ENCODE assay signal across 7 mouse cellular contexts in genomic region chr5:148550821-148551763, GRCm38 (mm10). TPM values are rescaled to one million over a fixed set of nuclear protein-coding genes. Genes with fewer than 3 reads are reported as not detected.
DNase-seq lines count a peak whose midpoint lies in the region; ATAC-seq and TF ChIP-seq lines count a peak whose summit lies in the region.

No protein-coding gene starts in this region.

- no peaks in the 10 kb centered on the region for H3K9me3 ChIP-seq in CH12.LX (replicated peaks; ENCODE audit: low read length)
- no peaks in the 10 kb centered on the region for H3K9me3 ChIP-seq in heart, embryonic 13.5 days

- 1% methylated on average over 28 of the region's 28 CpGs for WGBS in heart, embryonic 13.5 days

- peak overlapping the region; percentile 91 for H3K4me2 ChIP-seq in CH12.LX (ENCODE audit: insufficient read depth, low read depth, poor library complexity, severe bottlenecking)
- peak overlapping the region; percentile 91 for H3K4me2 ChIP-seq in heart, embryonic 13.5 days

- peaks cover 51% of the 10 kb centered on the region for H3K79me2 ChIP-seq in CH12.LX (replicated peaks; ENCODE audit: control insufficient read depth, extremely low read depth, insufficient read depth, poor library complexity, severe bottlenecking)

- peak overlapping the region; percentile 70 to 78 (median 71) for H3K4me3 ChIP-seq in CH12.LX (replicated peaks in 1 of 3; ENCODE audit: low read depth in 2 of 3, low read length in 2 of 3, poor library complexity in 1 of 3)
- H3K4me3 ChIP-seq in heart, embryonic 13.5 days, result peak overlapping the region; percentile 81

- no peak; the same call in 1 of the 2 replicates for TF ChIP-seq RAD21 in CH12.LX (IDR thresholded peaks at IDR 0.05; ENCODE audit: low read depth, low read length)

- no peak for TF ChIP-seq CTCF in CH12.LX (conservative IDR thresholded peaks at IDR 0.05 in 1 of 2, IDR thresholded peaks at IDR 0.05 in 1 of 2; ENCODE audit: low read depth in 2 of 2, low read length in 2 of 2)

- in situ Hi-C loops in CH12.LX (cut with MboI; ENCODE audit: low pct_ligation_motif_present, low pct_unique_long_range_greater_than_20kb, low sequenced_read_pairs), result loop anchor here (10.0 kb wide), 1 partner anchor 54 kb away; no protein-coding TSS in a partner anchor

- no peak for ATAC-seq in heart, embryonic 13.5 days (ENCODE audit: extremely low read depth, insufficient number of reproducible peaks, low FRiP score, low TSS enrichment)

- dilution Hi-C loops in CH12.LX (cut with MboI; ENCODE audit: extremely low pct_ligation_motif_present, extremely low pct_unique_long_range_greater_than_20kb, low sequenced_read_pairs), result no loop called here

- no peak for TF ChIP-seq EP300 in CH12.LX (IDR thresholded peaks at IDR 0.05; ENCODE audit: low read length)

- H3K36me3 ChIP-seq in CH12.LX (replicated peaks in 1 of 2; ENCODE audit: control insufficient read depth in 1 of 2, insufficient read depth in 1 of 2, low read length in 1 of 2), result no peaks in the 10 kb centered on the region
- no peaks in the 10 kb centered on the region for H3K36me3 ChIP-seq in heart, embryonic 13.5 days

- peaks cover 29 to 66% of the 10 kb centered on the region in 2 experiments for H3K4me1 ChIP-seq in CH12.LX (ENCODE audit: control insufficient read depth in 1 of 2, insufficient read depth in 2 of 2)
- peaks cover 68% of the 10 kb centered on the region for H3K4me1 ChIP-seq in heart, embryonic 13.5 days

- peak overlapping the region; percentile 8; the same call in 1 of the 2 replicates for H3K27ac ChIP-seq in CH12.LX (ENCODE audit: insufficient read depth, low read depth)
- peak overlapping the region; percentile 97 for H3K27ac ChIP-seq in heart, embryonic 13.5 days (replicated peaks)

- H3K9ac ChIP-seq in CH12.LX (ENCODE audit: insufficient read depth, low read depth), result peak overlapping the region; percentile 73
- peak overlapping the region; percentile 93 for H3K9ac ChIP-seq in heart, embryonic 13.5 days

- no peaks in the 10 kb centered on the region for H3K27me3 ChIP-seq in CH12.LX (replicated peaks)
- no peaks in the 10 kb centered on the region for H3K27me3 ChIP-seq in heart, embryonic 13.5 days (replicated peaks)

- TF ChIP-seq POLR2A in CH12.LX (IDR thresholded peaks at IDR 0.05; ENCODE audit: low read depth, low read length), result no peak

- DNase-seq in CH12.LX (ENCODE audit: extremely low read depth), result peak; percentile 33
- peak; percentile 61 for DNase-seq in NIH3T3 (ENCODE audit: low read depth)
- peak; percentile 63 for DNase-seq in embryo, embryonic 10.5 days (ENCODE audit: low spot score)
- peak; percentile 66 for DNase-seq in kidney, postnatal 10 days
- DNase-seq in lung, postnatal 14 days, result peak; percentile 49
- peak; percentile 45 to 60 for DNase-seq in right cerebral cortex, postnatal 10 days (ENCODE audit: low spot score in 2 of 2)

TF ChIP-seq in CH12.LX, 34 proteins besides CTCF, POLR2A, EP300 and RAD21:
- peak; percentile 53; the same call in 1 of the 2 replicates for TF ChIP-seq SIN3A (IDR thresholded peaks at IDR 0.05; ENCODE audit: low read length)
- no peak for TF ChIP-seq USF1 (IDR thresholded peaks at IDR 0.05; ENCODE audit: low read depth, low read length)
- TF ChIP-seq UBTF (IDR thresholded peaks at IDR 0.05; ENCODE audit: low read depth, low read length), result peak; percentile 69; the same call in 1 of the 2 replicates

RNA-seq across cellular contexts. Expression of gene Ubl3, which starts 1.5 kb away (rescaled TPM):
- total RNA-seq in CH12.LX (2012; rRNA removed), result 44.8 and 46.9 TPM in 2 replicates
- 83.3 and 83.5 TPM in 2 replicates for total RNA-seq in CH12.LX (2014; rRNA removed)
- 81.8 and 85.9 TPM in 2 replicates for polyA plus RNA-seq in CH12.LX (2012; ENCODE audit: insufficient read length, low read depth)
- 55.0 and 59.1 TPM in 2 replicates for polyA plus RNA-seq in heart, embryonic 13.5 days (2015; fragmentation: Nextera tagmentation; extraction: Ambion mirVana)
